Mouse (Mus musculus): Measurements from ENCODE around the gene Nt5e. TPM values are rescaled to one million over a fixed set of nuclear protein-coding genes. Genes with fewer than 3 reads are reported as not detected.

Gene Nt5e
- polyA plus RNA-seq, 1 experiment from 2014 or later = 21.0 TPM

DNA sequence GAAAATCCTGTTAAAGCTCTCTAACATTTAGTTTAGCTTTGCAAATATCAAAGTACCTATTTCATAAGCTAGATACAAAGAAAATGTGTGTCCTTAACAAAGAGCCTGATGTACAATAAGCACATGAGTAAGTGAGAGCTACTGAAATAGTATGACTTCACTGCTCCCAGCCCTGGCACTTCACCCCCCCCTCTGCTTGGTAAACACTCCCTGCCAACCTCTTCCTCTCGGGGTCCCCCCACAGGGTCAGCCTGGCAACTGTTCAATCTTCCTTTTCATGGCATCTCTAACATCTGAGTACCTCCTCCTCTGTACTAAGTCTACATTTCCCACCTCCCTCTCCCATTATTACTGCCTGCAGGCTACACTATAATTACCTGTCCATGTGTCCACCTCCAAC, 89.8 kb downstream of the Nt5e start:
- Histone ChIP-seq H3K4me1 (replicated peaks; ENCODE audit: control insufficient read depth, insufficient read depth, low read length) (no peaks in the 10 kb centered on the region), H3K4me3 (ENCODE audit: low read depth, low read length) (no peak overlapping the region), H3K9ac (ENCODE audit: low read depth, low read length) (no peak overlapping the region), H3K36me3 (ENCODE audit: control insufficient read depth, insufficient read depth) (peaks cover 15% of the 10 kb centered on the region), H3K27ac (ENCODE audit: low read depth, low read length) (no peak overlapping the region), H3K27me3 (replicated peaks; ENCODE audit: control insufficient read depth, insufficient read depth, low read length) (no peaks in the 10 kb centered on the region), H3K4me2 (replicated peaks; ENCODE audit: low read depth) (no peak overlapping the region), H3K9me3 (ENCODE audit: control insufficient read depth) (no peaks in the 10 kb centered on the region)
- WGBS = 86% methylated on average over 1 of the region's 1 CpGs
- ATAC-seq = no peak
- TF ChIP-seq CTCF (IDR thresholded peaks at IDR 0.05; ENCODE audit: low read depth) = no peak

Other genes with a start within 250 kb of the Nt5e start
- 17.7 and 18.4 TPM in 2 replicates for gene Snx14, start 111.8 kb downstream of the Nt5e start, polyA plus RNA-seq (2015; fragmentation: Nextera tagmentation; extraction: Ambion mirVana)
- not detected in 2 replicates for gene Gm20537, start 129.4 kb downstream of the Nt5e start, polyA plus RNA-seq (2015; fragmentation: Nextera tagmentation; extraction: Ambion mirVana)
- gene Syncrip, start 155.4 kb downstream of the Nt5e start, polyA plus RNA-seq (2015; fragmentation: Nextera tagmentation; extraction: Ambion mirVana) = 34.1 and 37.5 TPM in 2 replicates
- gene Zfp949, start 220.8 kb downstream of the Nt5e start, polyA plus RNA-seq (2015; fragmentation: Nextera tagmentation; extraction: Ambion mirVana) = 3.6 and 4.7 TPM in 2 replicates

Data from intestine, postnatal 0 days (tissue).